Mouse (Mus musculus): ENCODE data around the gene Gpc6. TPM values are rescaled to one million over a fixed set of nuclear protein-coding genes. Genes with fewer than 3 reads are reported as not detected.

Gpc6 gene
- polyA plus RNA-seq, 1 experiment from 2014 or later, result 37.0 TPM

- 78% methylated on average over 4 of the region's 4 CpGs for WGBS
- no peak for ATAC-seq (ENCODE audit: low FRiP score, low read depth)
Measured at GRCm38 (mm10) chr14:117391412-117391811, 466.3 kb downstream of the Gpc6 start.

GRCm38 (mm10) chr14:117397165-117397564 is 472.1 kb downstream of the Gpc6 start:
- whole genome bisulfite sequencing, result 92% methylated on average over 3 of the region's 3 CpGs
- H3K9ac ChIP-seq (replicated peaks), result no peak overlapping the region
- ATAC-seq (ENCODE audit: low FRiP score, low read depth), result no peak
- no peak overlapping the region for H3K4me3 ChIP-seq
- H3K9me3 ChIP-seq, result no peaks in the 10 kb centered on the region
- no peaks in the 10 kb centered on the region for H3K4me1 ChIP-seq
- H3K27me3 ChIP-seq, result no peaks in the 10 kb centered on the region
- H3K4me2 ChIP-seq (replicated peaks), result no peak overlapping the region
- H3K36me3 ChIP-seq, result no peaks in the 10 kb centered on the region
- H3K27ac ChIP-seq (replicated peaks), result no peak overlapping the region

More at GRCm38 (mm10) chr14:117391412-117391811, 466.3 kb downstream of the Gpc6 start:
- Histone ChIP-seq H3K36me3 (no peaks in the 10 kb centered on the region), H3K4me3 (no peak overlapping the region), H3K4me2 (replicated peaks) (no peak overlapping the region), H3K9ac (replicated peaks) (no peak overlapping the region), H3K27ac (replicated peaks) (no peak overlapping the region), H3K9me3 (no peaks in the 10 kb centered on the region), H3K27me3 (no peaks in the 10 kb centered on the region), H3K4me1 (no peaks in the 10 kb centered on the region)

GRCm38 (mm10) chr14:117407824-117408524 is 482.9 kb downstream of the Gpc6 start:
- no peak for ATAC-seq (ENCODE audit: low FRiP score, low read depth)
- H3K4me3 ChIP-seq, result no peak overlapping the region
- H3K4me2 ChIP-seq (replicated peaks), result no peak overlapping the region
- WGBS, result 81% methylated on average over 9 of the region's 9 CpGs
- no peaks in the 10 kb centered on the region for H3K27me3 ChIP-seq
- no peak overlapping the region for H3K27ac ChIP-seq (replicated peaks)
- H3K9ac ChIP-seq (replicated peaks), result no peak overlapping the region
- H3K4me1 ChIP-seq, result no peaks in the 10 kb centered on the region
- H3K36me3 ChIP-seq, result no peaks in the 10 kb centered on the region
- no peaks in the 10 kb centered on the region for H3K9me3 ChIP-seq

- H3K9ac ChIP-seq (replicated peaks), result no peak overlapping the region
- H3K4me1 ChIP-seq, result no peaks in the 10 kb centered on the region
- no peak for ATAC-seq (ENCODE audit: low FRiP score, low read depth)
- H3K27ac ChIP-seq (replicated peaks), result no peak overlapping the region
- 86% methylated on average over 3 of the region's 3 CpGs for WGBS
- no peaks in the 10 kb centered on the region for H3K9me3 ChIP-seq
- H3K4me3 ChIP-seq, result no peak overlapping the region
- H3K27me3 ChIP-seq, result no peaks in the 10 kb centered on the region
- H3K4me2 ChIP-seq (replicated peaks), result no peak overlapping the region
- H3K36me3 ChIP-seq, result no peaks in the 10 kb centered on the region
Measured at GRCm38 (mm10) chr14:117408525-117408835, 483.4 kb downstream of the Gpc6 start.

- Histone ChIP-seq H3K27ac (replicated peaks) (no peak overlapping the region), H3K4me1 (no peaks in the 10 kb centered on the region)
- 95% methylated on average over 2 of the region's 2 CpGs for WGBS
Measured at GRCm38 (mm10) chr14:117409778-117410177, 484.7 kb downstream of the Gpc6 start.

GRCm38 (mm10) chr14:117410511-117410910 is 485.4 kb downstream of the Gpc6 start:
- Histone ChIP-seq H3K4me2 (replicated peaks) (no peak overlapping the region), H3K27me3 (no peaks in the 10 kb centered on the region), H3K27ac (replicated peaks) (no peak overlapping the region), H3K9me3 (no peaks in the 10 kb centered on the region), H3K4me1 (no peaks in the 10 kb centered on the region), H3K9ac (replicated peaks) (no peak overlapping the region), H3K36me3 (no peaks in the 10 kb centered on the region), H3K4me3 (no peak overlapping the region)
- ATAC-seq (ENCODE audit: low FRiP score, low read depth), result no peak
- WGBS, result 92% methylated on average over 2 of the region's 2 CpGs

More at GRCm38 (mm10) chr14:117409778-117410177, 484.7 kb downstream of the Gpc6 start:
- Histone ChIP-seq H3K4me2 (replicated peaks) (no peak overlapping the region), H3K9me3 (no peaks in the 10 kb centered on the region), H3K4me3 (no peak overlapping the region), H3K9ac (replicated peaks) (no peak overlapping the region), H3K36me3 (no peaks in the 10 kb centered on the region), H3K27me3 (no peaks in the 10 kb centered on the region)
- ATAC-seq (ENCODE audit: low FRiP score, low read depth), result no peak

GRCm38 (mm10) chr14:117415045-117415444 is 489.9 kb downstream of the Gpc6 start:
- no peaks in the 10 kb centered on the region for H3K27me3 ChIP-seq
- H3K9me3 ChIP-seq, result no peaks in the 10 kb centered on the region
- no peaks in the 10 kb centered on the region for H3K36me3 ChIP-seq
- no peak overlapping the region for H3K4me3 ChIP-seq
- no peak overlapping the region for H3K27ac ChIP-seq (replicated peaks)
- no peak for ATAC-seq (ENCODE audit: low FRiP score, low read depth)
- H3K4me1 ChIP-seq, result no peaks in the 10 kb centered on the region
- no peak overlapping the region for H3K4me2 ChIP-seq (replicated peaks)
- no peak overlapping the region for H3K9ac ChIP-seq (replicated peaks)

GRCm38 (mm10) chr14:117419561-117420218 is 494.6 kb downstream of the Gpc6 start:
- no peaks in the 10 kb centered on the region for H3K27me3 ChIP-seq
- H3K4me1 ChIP-seq, result no peaks in the 10 kb centered on the region
- no peak overlapping the region for H3K9ac ChIP-seq (replicated peaks)
- WGBS, result 64% methylated on average over 6 of the region's 6 CpGs
- ATAC-seq (ENCODE audit: low FRiP score, low read depth), result no peak
- H3K36me3 ChIP-seq, result no peaks in the 10 kb centered on the region
- no peak overlapping the region for H3K27ac ChIP-seq (replicated peaks)
- no peaks in the 10 kb centered on the region for H3K9me3 ChIP-seq
- H3K4me3 ChIP-seq, result no peak overlapping the region
- H3K4me2 ChIP-seq (replicated peaks), result no peak overlapping the region

GRCm38 (mm10) chr14:117421170-117421569 is 496.1 kb downstream of the Gpc6 start:
- Histone ChIP-seq H3K9ac (replicated peaks) (no peak overlapping the region), H3K27me3 (no peaks in the 10 kb centered on the region), H3K36me3 (no peaks in the 10 kb centered on the region), H3K4me2 (replicated peaks) (no peak overlapping the region), H3K9me3 (no peaks in the 10 kb centered on the region), H3K27ac (replicated peaks) (no peak overlapping the region), H3K4me1 (peaks cover 1% of the 10 kb centered on the region; the same call in 1 of the 2 replicates), H3K4me3 (no peak overlapping the region)
- WGBS, result 79% methylated on average over 3 of the region's 3 CpGs
- ATAC-seq (ENCODE audit: low FRiP score, low read depth), result no peak

GRCm38 (mm10) chr14:117426116-117426515 is 501.0 kb downstream of the Gpc6 start:
- Histone ChIP-seq H3K9me3 (no peaks in the 10 kb centered on the region), H3K36me3 (no peaks in the 10 kb centered on the region), H3K4me2 (replicated peaks) (no peak overlapping the region), H3K27ac (replicated peaks) (no peak overlapping the region), H3K4me1 (peaks cover 3% of the 10 kb centered on the region; the same call in 1 of the 2 replicates), H3K27me3 (no peaks in the 10 kb centered on the region), H3K4me3 (no peak overlapping the region), H3K9ac (replicated peaks) (no peak overlapping the region)
- peak; percentile 58; the same call in 1 of the 2 replicates for ATAC-seq (ENCODE audit: low FRiP score, low read depth)
- WGBS, result 27% methylated on average over 7 of the region's 7 CpGs

GRCm38 (mm10) chr14:117427776-117428175 is 502.7 kb downstream of the Gpc6 start:
- Histone ChIP-seq H3K4me2 (replicated peaks) (no peak overlapping the region), H3K9me3 (no peaks in the 10 kb centered on the region), H3K36me3 (no peaks in the 10 kb centered on the region), H3K4me3 (no peak overlapping the region), H3K9ac (replicated peaks) (no peak overlapping the region), H3K27me3 (no peaks in the 10 kb centered on the region), H3K27ac (replicated peaks) (no peak overlapping the region), H3K4me1 (peaks cover 3% of the 10 kb centered on the region; the same call in 1 of the 2 replicates)
- WGBS, result 68% methylated on average over 3 of the region's 3 CpGs
- no peak for ATAC-seq (ENCODE audit: low FRiP score, low read depth)

- H3K36me3 ChIP-seq, result peaks cover 7% of the 10 kb centered on the region
- no peaks in the 10 kb centered on the region for H3K9me3 ChIP-seq
- H3K4me2 ChIP-seq (replicated peaks), result no peak overlapping the region
- WGBS, result 92% methylated on average over 13 of the region's 13 CpGs
- H3K4me3 ChIP-seq, result no peak overlapping the region
- H3K9ac ChIP-seq (replicated peaks), result no peak overlapping the region
- H3K27me3 ChIP-seq, result no peaks in the 10 kb centered on the region
- ATAC-seq (ENCODE audit: low FRiP score, low read depth), result no peak
- no peak overlapping the region for H3K27ac ChIP-seq (replicated peaks)
- H3K4me1 ChIP-seq, result no peaks in the 10 kb centered on the region
Measured at GRCm38 (mm10) chr14:117435739-117436138, 510.6 kb downstream of the Gpc6 start.
